Mouse (Mus musculus): Measurements from ENCODE around the gene Ccnf.

Gene Ccnf

GRCm38 (mm10) chr17:24199741-24200140 is 51.5 kb downstream of the Ccnf start:
- DNase-seq, result no peak

- DNase-seq, result peak; percentile 48
These were observed 52.0 kb downstream of the Ccnf start for GRCm38 (mm10) chr17:24199252-24199651.

- no peak for DNase-seq
These were observed 54.1 kb downstream of the Ccnf start for GRCm38 (mm10) chr17:24197032-24197824.

DNA sequence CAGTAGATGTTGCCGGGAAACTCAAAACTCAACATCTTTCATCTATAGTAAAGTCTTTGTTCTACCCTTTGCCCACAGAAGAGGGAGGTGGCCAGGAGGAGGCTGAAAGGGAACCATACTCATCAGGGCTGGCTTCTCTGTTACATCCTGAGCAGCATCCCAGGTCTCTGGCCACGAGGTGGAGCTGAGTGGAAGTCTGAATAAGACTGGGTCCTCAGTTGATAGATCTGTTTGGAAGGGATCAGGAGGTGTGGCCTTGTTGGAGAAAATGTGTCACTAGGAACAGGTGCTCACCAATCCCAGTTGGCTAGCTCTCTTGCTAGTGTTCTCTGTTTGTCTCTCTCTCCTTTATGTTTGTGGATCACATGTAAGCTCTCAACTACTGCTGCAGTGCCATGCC is 55.9 kb downstream of the Ccnf start:
- DNase-seq, result no peak

GRCm38 (mm10) chr17:24193769-24194168 is 57.5 kb downstream of the Ccnf start:
- no peak for DNase-seq

GRCm38 (mm10) chr17:24193268-24193667 is 58.0 kb downstream of the Ccnf start:
- no peak for DNase-seq

GRCm38 (mm10) chr17:24192848-24193247 is 58.4 kb downstream of the Ccnf start:
- no peak for DNase-seq

GRCm38 (mm10) chr17:24191481-24191880 is 59.8 kb downstream of the Ccnf start:
- no peak for DNase-seq

DNA sequence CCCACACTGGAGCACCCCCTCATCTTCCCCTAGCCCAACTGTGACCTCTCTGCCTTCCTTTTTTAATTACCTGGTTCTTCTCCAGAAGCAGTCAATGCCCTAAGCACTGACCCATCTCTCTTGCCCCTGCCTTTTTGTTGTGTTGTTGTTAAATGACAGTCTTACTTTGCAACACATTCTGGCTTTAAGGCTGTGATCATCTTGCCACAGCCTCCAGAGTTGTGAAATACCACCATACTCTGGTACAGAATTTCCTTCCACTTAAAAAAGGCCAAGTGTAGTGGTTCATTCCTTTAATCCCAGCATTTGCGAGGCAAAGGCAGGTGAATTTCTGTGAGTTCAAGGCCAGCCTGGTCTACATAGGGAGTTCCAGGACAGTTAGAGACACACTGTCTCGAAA is 60.4 kb downstream of the Ccnf start:
- no peak for DNase-seq

DNA sequence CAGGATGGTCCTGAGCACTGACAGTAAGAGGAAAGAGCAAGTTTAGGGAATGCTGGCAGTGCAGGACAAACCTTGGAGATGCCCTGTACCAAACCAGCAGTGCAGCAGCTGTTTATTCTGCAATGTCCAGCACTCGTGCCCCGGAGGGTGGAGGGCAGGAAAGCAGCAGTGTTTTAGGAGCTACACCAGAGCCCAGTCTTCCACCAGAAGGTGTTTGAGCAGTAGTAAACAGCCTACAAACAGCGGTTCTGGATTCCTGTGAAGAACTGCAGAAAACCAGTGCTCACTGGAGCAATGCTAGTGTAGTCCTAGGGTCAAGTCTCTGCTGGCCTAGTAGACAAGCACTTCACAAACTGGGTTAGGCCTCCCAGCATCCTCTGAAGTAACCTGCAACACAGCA is 77.0 kb downstream of the Ccnf start:
- DNase-seq, result no peak

DNA sequence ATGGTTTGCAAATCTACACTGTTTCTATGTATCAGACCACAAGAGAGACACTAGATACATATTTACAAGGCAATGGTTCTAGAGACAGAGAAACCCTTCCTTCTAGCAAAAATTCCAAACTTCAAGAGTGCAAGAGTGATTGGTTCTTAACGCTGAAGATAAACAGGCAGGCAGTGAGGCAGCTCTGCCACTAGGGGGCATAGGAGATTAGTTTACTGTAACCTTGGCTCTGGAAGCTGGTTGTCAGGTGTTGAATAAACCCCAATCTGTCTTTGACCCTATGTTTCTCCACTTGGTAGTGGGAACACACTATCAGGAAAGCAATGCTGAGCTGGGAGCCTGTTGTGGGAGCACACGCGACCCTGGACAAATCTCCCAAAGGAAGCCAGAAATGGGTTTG is 77.9 kb downstream of the Ccnf start:
- DNase-seq, result peak; percentile 67

Data from right cerebral cortex, postnatal 14 days (tissue).